Mouse (Mus musculus): ENCODE results near the gene Gcm1.

The Gcm1 gene

DNA sequence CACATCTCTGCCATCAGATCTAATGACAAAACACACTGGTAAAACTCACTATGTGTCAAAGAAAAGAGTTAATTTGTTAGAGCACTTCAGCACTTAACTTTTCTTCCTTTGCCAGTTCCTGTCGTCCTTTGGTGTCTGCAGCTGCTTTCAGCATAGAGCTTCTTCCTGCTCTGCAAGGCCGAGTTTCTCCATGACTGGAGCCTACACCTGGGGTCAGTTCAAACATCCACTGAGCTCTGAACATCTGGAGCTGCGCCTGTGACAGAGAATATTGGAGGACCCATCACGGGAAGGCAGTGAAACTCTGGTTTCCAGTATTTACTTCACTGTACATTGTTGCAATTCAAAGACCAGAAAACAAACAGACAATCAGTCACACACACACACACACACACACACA lies 49.7 kb downstream of the Gcm1 start:
- no peak for DNase-seq (ENCODE audit: low read depth)

DNA sequence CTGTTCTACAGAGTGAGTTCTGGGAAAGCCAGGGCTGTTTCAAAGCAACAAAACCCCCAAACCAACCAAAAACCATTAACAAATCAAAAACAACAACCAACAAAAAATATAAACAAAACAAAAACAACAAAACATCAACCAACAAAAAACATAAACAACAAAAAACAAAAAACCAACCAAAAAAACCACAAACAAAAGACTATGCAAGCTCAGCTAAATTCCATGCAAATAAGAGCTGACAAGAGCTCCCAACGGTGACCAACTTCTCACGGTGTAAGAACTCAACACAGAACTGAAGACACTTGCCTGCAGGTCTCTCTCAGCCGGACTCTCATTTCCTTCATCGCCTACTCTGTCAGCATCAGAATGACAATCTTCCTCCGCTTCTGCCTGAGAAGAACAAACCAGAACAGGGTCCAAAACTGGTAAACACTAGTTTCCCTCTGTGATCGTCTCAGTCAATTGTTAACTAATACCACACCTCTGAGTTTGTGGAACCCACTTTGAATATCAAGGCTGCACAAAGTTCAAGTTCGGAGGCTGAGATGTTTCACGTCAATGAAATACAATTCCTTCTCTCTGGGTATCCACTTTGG lies 52.3 kb downstream of the Gcm1 start:
- no peak for DNase-seq (ENCODE audit: low read depth)

GRCm38 (mm10) chr9:78104973-78105372 lies 53.2 kb downstream of the Gcm1 start:
- DNase-seq (ENCODE audit: low read depth): no peak

DNA sequence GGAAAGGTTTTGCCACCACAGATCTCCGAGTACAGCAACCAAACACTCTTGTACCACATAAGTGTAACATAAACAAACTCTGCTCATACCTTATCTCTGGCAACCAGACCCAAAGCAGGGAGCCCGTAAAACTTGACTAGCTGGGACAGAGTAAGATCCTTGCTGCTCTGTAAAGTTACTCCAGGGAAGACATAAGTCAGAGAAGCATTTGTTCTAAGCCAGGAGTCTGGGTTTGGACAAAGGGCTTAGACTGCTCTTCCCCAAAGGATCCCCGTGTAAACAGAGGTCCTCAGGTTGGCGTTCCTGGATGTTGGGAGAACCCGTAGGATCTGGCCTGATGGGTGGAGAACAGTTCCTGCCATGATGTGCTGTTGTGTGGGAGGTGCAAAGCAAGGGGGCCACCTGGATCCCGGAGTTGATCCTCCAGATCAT lies 53.8 kb downstream of the Gcm1 start:
- no peak for DNase-seq (ENCODE audit: low read depth)

DNA sequence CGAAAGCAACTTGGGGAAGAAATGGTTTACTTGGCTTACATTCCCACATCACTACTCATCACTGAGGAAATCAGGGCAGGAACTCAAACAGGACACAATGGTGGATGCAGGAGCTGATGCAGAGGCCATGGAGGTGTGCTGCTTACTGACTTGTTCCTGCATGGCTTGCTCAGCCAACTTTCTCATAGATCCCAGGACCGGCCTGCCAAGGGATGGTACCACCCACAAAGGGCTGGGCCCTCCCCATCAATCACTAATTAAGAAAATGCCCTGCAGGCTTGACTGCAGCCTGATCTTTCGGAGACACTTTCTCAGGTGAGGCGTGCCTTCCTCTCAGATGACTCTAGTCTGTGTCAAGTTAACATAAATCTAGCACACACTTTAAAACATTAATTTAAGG lies 55.1 kb downstream of the Gcm1 start:
- no peak for DNase-seq (ENCODE audit: low read depth)

DNA sequence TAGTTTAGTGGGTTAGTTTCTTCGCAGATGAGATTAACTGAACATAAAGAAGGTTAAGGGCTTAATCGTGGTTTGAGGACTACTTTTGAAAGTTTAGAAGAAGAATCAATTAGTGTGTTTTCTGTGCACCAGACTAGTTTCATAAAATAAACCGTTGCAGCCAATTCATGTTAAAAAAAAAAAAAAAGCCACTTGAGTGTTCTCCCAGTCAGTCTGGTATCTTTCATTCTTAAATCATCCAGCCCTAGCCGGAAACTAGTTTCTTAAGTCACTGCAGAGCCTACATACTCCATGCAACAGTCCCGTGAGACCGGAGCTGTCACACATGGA lies 55.8 kb downstream of the Gcm1 start:
- DNase-seq (ENCODE audit: low read depth): no peak

DNA sequence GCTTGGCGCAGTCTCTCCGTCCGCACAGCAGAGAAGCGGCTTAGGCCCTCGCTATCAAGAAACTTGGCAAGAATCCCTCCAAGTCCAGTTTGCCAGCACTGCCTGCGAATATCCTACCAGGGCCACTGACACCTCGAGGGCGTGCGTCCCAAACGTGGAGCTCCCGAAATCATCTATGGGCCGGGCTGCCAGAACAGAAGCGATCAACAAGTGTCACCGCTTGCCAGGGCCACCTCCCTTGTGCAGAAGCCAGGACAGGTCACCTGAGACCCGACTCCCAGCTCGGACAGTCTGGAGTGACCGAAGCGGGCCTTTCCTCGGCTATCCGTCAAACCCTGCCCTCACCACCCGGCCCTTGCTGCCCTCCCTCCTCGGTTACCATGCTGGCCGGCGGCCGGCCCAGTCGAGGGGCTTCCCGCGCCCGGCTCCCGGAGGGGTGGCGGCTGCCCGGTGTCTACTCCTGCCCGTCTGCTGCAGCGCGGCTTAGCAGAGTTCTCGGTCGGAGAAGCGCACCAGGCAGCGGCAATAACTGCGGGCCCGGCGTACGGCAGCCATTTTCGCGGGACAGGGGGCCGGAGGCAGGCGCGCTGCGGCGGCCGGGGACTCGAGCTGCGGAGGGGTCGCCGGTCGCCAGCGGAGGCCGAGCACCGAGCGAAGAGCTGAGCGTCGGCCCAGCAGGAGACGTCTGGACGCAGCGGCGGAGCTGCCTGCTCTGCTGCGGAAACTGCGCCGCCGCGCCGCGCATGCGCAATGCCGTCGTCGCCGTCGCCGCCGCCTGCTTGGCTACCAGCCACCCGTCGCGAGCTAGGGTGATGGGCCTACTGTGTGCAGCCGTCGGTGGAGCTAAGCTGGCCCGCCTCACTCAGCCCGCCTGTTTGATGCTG lies 56.4 kb downstream of the Gcm1 start:
- DNase-seq (ENCODE audit: low read depth): peak; percentile 93

- peak; percentile 96 for DNase-seq (ENCODE audit: low read depth)
Observed at GRCm38 (mm10) chr9:78108796-78109239, 57.1 kb downstream of the Gcm1 start, which contains the start of the genes Fbxo9 and Ick. Gene Fbxo9 (minus strand): TSS chr9:78109065. Gene Ick (plus strand): TSS chr9:78109192.

GRCm38 (mm10) chr9:78109656-78110055 lies 57.9 kb downstream of the Gcm1 start:
- DNase-seq (ENCODE audit: low read depth): peak; percentile 63

DNA sequence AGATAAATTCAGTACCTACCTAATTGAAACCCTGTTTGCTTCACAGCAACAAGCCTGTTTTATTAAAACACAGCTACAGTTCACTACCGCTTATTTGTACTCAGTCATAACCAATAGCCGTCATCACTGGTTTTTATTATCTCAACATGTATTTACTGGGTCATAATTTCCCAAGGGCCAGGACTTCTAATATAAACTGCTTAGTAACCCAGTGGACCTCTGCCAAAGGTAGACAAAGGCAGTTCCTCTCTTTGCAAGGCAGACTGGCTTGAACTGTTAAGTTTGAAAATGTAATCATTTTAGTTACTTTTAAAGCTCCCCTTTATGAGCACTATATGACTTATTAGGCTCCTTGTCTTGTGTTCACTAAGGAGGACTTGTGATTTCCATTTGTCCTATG lies 59.7 kb downstream of the Gcm1 start:
- no peak for DNase-seq (ENCODE audit: low read depth)

- DNase-seq (ENCODE audit: low read depth): peak; percentile 91
Observed at GRCm38 (mm10) chr9:78112770-78113537, 61.2 kb downstream of the Gcm1 start.

DNA sequence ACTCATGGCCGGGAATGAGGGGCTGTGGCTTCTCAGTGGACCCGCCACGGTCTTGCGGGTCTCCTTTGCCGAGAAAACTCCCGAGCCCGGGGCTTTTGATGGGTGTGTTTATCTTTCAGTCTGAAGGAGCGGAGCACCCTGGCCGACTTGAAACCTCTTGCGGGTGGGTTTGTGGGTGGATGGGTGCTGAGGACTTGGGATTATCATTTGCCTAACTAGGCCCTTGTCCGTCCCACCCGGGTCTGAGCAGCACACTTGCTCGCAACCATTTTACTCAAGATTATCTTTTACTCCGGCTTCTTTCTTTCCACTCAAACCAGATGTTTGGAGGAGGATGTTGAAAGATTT lies 61.8 kb downstream of the Gcm1 start:
- no peak for DNase-seq (ENCODE audit: low read depth)
